In the genomic region with DNA sequence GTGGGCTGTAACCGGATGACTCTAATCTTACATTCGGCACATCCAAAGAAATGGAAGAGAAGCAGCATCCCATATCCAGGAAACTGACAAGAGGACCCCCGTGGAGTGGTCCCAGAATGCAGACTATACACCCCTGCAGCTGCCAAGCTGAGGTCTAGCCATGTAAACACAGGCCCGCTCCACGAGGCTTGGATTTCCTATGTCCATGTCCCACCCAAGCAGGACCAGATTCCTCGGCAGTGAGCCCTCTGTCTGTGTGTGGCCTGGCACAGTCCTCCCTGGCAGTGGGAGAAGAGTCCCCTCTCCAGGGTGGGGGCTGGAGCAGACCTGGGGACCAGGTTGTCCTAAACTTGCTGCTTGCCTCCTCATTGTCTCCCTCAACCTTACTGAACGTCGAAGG, we compare ENCODE assay signal across 21 mouse cellular contexts.
DNase-seq lines count a peak whose midpoint lies in the region; ATAC-seq and TF ChIP-seq lines count a peak whose summit lies in the region.
"Had no signal": no experiment of that assay in that cellular context is flagged by ENCODE, and none has a peak within 500 bp of the region (broad histone marks: within the 10 kb centered on the region; RNA-seq: fewer than 3 reads in every experiment).

No protein-coding gene starts in this region.

- peaks cover 9% of the 10 kb centered on the region; the same call in 1 of the 2 replicates for H3K4me1 ChIP-seq in hindbrain, embryonic 15.5 days (replicated peaks)
- peaks cover 15% of the 10 kb centered on the region for H3K4me1 ChIP-seq in hindbrain, embryonic 13.5 days (replicated peaks)
- no peaks in the 10 kb centered on the region for H3K4me1 ChIP-seq in lung, postnatal 0 days (ENCODE audit: insufficient read depth, low read depth, low read length)
- peaks cover 18% of the 10 kb centered on the region for H3K4me1 ChIP-seq in intestine, embryonic 15.5 days (replicated peaks)
- peaks cover 19% of the 10 kb centered on the region for H3K4me1 ChIP-seq in stomach, embryonic 16.5 days (ENCODE audit: control insufficient read depth, insufficient read depth, low read length)
- peaks cover 35% of the 10 kb centered on the region for H3K4me1 ChIP-seq in kidney, embryonic 16.5 days (ENCODE audit: insufficient read depth, low read length)

- no peak overlapping the region for H3K4me2 ChIP-seq in hindbrain, embryonic 15.5 days
- no peak overlapping the region for H3K4me2 ChIP-seq in hindbrain, embryonic 13.5 days
- no peak overlapping the region for H3K4me2 ChIP-seq in lung, postnatal 0 days (replicated peaks; ENCODE audit: low read depth, low read length)
- H3K4me2 ChIP-seq in intestine, embryonic 15.5 days (replicated peaks), result no peak overlapping the region
- H3K4me2 ChIP-seq in stomach, embryonic 16.5 days (ENCODE audit: low read depth, low read length), result no peak overlapping the region
- no peak overlapping the region for H3K4me2 ChIP-seq in kidney, embryonic 16.5 days (replicated peaks; ENCODE audit: low read depth, low read length)
- H3K4me2 ChIP-seq: heart, embryonic 15.5 days; limb, embryonic 13.5 days; liver, embryonic 12.5 days; midbrain, embryonic 11.5 days had no signal

- TF ChIP-seq CTCF in lung, postnatal 0 days (IDR thresholded peaks at IDR 0.05), result no peak

- no peak for DNase-seq in lung, postnatal 0 days (ENCODE audit: low spot score)
- DNase-seq in lung, postnatal 25 days (ENCODE audit: low spot score), result no peak
- DNase-seq in frontal cortex, adult 2 months (ENCODE audit: extremely low spot score in 1 of 2, low spot score in 1 of 2), result no peak
- DNase-seq: adrenal gland, postnatal 25 days; cerebellum, adult 9-10 months; gastrocnemius, adult 2 months; heart, postnatal 36 days; kidney, adult 2 months; kidney, postnatal 25 days; thymus, postnatal 25 days had no signal

- no peaks in the 10 kb centered on the region for H3K9me3 ChIP-seq in hindbrain, embryonic 15.5 days
- H3K9me3 ChIP-seq in hindbrain, embryonic 13.5 days, result no peaks in the 10 kb centered on the region
- no peaks in the 10 kb centered on the region for H3K9me3 ChIP-seq in lung, postnatal 0 days (ENCODE audit: low read length)
- no peaks in the 10 kb centered on the region for H3K9me3 ChIP-seq in intestine, embryonic 15.5 days
- no peaks in the 10 kb centered on the region for H3K9me3 ChIP-seq in stomach, embryonic 16.5 days (replicated peaks; ENCODE audit: control insufficient read depth, low read length)
- no peaks in the 10 kb centered on the region for H3K9me3 ChIP-seq in kidney, embryonic 16.5 days (ENCODE audit: low read length)
- H3K9me3 ChIP-seq: heart, embryonic 15.5 days; limb, embryonic 13.5 days; liver, embryonic 12.5 days had no signal

- no peaks in the 10 kb centered on the region for H3K27me3 ChIP-seq in hindbrain, embryonic 15.5 days
- 0 out of 2 replicates have a peak, but pooled peaks cover 9% of the 10 kb centered on the region for H3K27me3 ChIP-seq in hindbrain, embryonic 13.5 days
- H3K27me3 ChIP-seq in lung, postnatal 0 days (replicated peaks; ENCODE audit: insufficient read depth, low read length), result no peaks in the 10 kb centered on the region
- H3K27me3 ChIP-seq in intestine, embryonic 15.5 days (replicated peaks), result no peaks in the 10 kb centered on the region
- no peaks in the 10 kb centered on the region for H3K27me3 ChIP-seq in stomach, embryonic 16.5 days (ENCODE audit: control insufficient read depth, insufficient read depth, low read length)
- no peaks in the 10 kb centered on the region for H3K27me3 ChIP-seq in kidney, embryonic 16.5 days (ENCODE audit: insufficient read depth, low read length)
- H3K27me3 ChIP-seq: heart, embryonic 15.5 days; limb, embryonic 13.5 days; liver, embryonic 12.5 days had no signal

- TF ChIP-seq EP300 in lung, postnatal 0 days (IDR thresholded peaks at IDR 0.05), result no peak

- WGBS in hindbrain, embryonic 15.5 days, result 76% methylated on average over 8 of the region's 8 CpGs
- 73% methylated on average over 8 of the region's 8 CpGs for WGBS in hindbrain, embryonic 13.5 days
- WGBS in lung, postnatal 0 days, result 62% methylated on average over 8 of the region's 8 CpGs
- 53% methylated on average over 8 of the region's 8 CpGs for WGBS in intestine, embryonic 15.5 days
- 45% methylated on average over 8 of the region's 8 CpGs for WGBS in stomach, embryonic 16.5 days
- 49% methylated on average over 8 of the region's 8 CpGs for whole genome bisulfite sequencing in kidney, embryonic 16.5 days

- no peak overlapping the region for H3K27ac ChIP-seq in hindbrain, embryonic 15.5 days (replicated peaks)
- no peak overlapping the region for H3K27ac ChIP-seq in hindbrain, embryonic 13.5 days
- no peak overlapping the region for H3K27ac ChIP-seq in lung, postnatal 0 days (ENCODE audit: low read length)
- H3K27ac ChIP-seq in intestine, embryonic 15.5 days, result peak overlapping the region; percentile 19
- peak overlapping the region; percentile 79 for H3K27ac ChIP-seq in stomach, embryonic 16.5 days (ENCODE audit: low read length)
- no peak overlapping the region for H3K27ac ChIP-seq in kidney, embryonic 16.5 days (ENCODE audit: low read length)
- H3K27ac ChIP-seq: hindbrain, postnatal 0 days; layer of hippocampus, adult 2 months; liver, embryonic 12.5 days had no signal

- peak; percentile 38; the same call in 1 of the 2 replicates for ATAC-seq in hindbrain, embryonic 15.5 days (ENCODE audit: low FRiP score, low read depth)
- ATAC-seq in hindbrain, embryonic 13.5 days (ENCODE audit: low FRiP score), result no peak
- peak; percentile 20; the same call in 1 of the 2 replicates for ATAC-seq in lung, postnatal 0 days
- peak; percentile 25; the same call in 1 of the 2 replicates for ATAC-seq in intestine, embryonic 15.5 days
- peak; percentile 59; the same call in 1 of the 2 replicates for ATAC-seq in stomach, embryonic 16.5 days (ENCODE audit: insufficient read depth, low FRiP score)
- no peak for ATAC-seq in kidney, embryonic 16.5 days (ENCODE audit: low FRiP score, low TSS enrichment)
- ATAC-seq: hindbrain, postnatal 0 days; liver, embryonic 12.5 days had no signal

- H3K4me3 ChIP-seq in hindbrain, embryonic 15.5 days, result no peak overlapping the region
- H3K4me3 ChIP-seq in hindbrain, embryonic 13.5 days, result no peak overlapping the region
- H3K4me3 ChIP-seq in lung, postnatal 0 days (ENCODE audit: low read depth, low read length), result no peak overlapping the region
- no peak overlapping the region for H3K4me3 ChIP-seq in intestine, embryonic 15.5 days (replicated peaks)
- no peak overlapping the region for H3K4me3 ChIP-seq in stomach, embryonic 16.5 days (replicated peaks; ENCODE audit: low read length)
- H3K4me3 ChIP-seq in kidney, embryonic 16.5 days (ENCODE audit: low read length), result no peak overlapping the region
- H3K4me3 ChIP-seq: gastrocnemius, adult 2 months; heart, embryonic 15.5 days; layer of hippocampus, adult 2 months; limb, embryonic 13.5 days; liver, embryonic 12.5 days had no signal

- H3K36me3 ChIP-seq in hindbrain, embryonic 15.5 days, result no peaks in the 10 kb centered on the region
- H3K36me3 ChIP-seq in hindbrain, embryonic 13.5 days, result no peaks in the 10 kb centered on the region
- no peaks in the 10 kb centered on the region for H3K36me3 ChIP-seq in lung, postnatal 0 days (ENCODE audit: insufficient read depth, low read length)
- H3K36me3 ChIP-seq in intestine, embryonic 15.5 days, result no peaks in the 10 kb centered on the region
- no peaks in the 10 kb centered on the region for H3K36me3 ChIP-seq in stomach, embryonic 16.5 days (ENCODE audit: control insufficient read depth, insufficient read depth, low read length)
- no peaks in the 10 kb centered on the region for H3K36me3 ChIP-seq in kidney, embryonic 16.5 days (ENCODE audit: insufficient read depth, low read length)
- H3K36me3 ChIP-seq: heart, embryonic 15.5 days; limb, embryonic 13.5 days; liver, embryonic 12.5 days had no signal

- H3K9ac ChIP-seq in hindbrain, embryonic 15.5 days, result no peak overlapping the region
- H3K9ac ChIP-seq in hindbrain, embryonic 13.5 days, result no peak overlapping the region
- H3K9ac ChIP-seq in lung, postnatal 0 days (replicated peaks; ENCODE audit: low read depth), result no peak overlapping the region
- no peak overlapping the region for H3K9ac ChIP-seq in intestine, embryonic 15.5 days
- no peak overlapping the region for H3K9ac ChIP-seq in stomach, embryonic 16.5 days (ENCODE audit: low read length)
- H3K9ac ChIP-seq in kidney, embryonic 16.5 days (replicated peaks; ENCODE audit: low read length), result no peak overlapping the region
- H3K9ac ChIP-seq: heart, embryonic 15.5 days; limb, embryonic 13.5 days; liver, embryonic 12.5 days had no signal

Comparison
In these comparisons a context has a peak if more than half of its experiments do, and no peak if none do; other contexts are left out.
1. ATAC-seq: peak in hindbrain, embryonic 15.5 days (single experiment), lung, postnatal 0 days (single experiment), intestine, embryonic 15.5 days (single experiment) and stomach, embryonic 16.5 days (single experiment); none in hindbrain, embryonic 13.5 days (single experiment) and kidney, embryonic 16.5 days (single experiment).
2. H3K27ac ChIP-seq: peak in intestine, embryonic 15.5 days (single experiment) and stomach, embryonic 16.5 days (single experiment); none in hindbrain, embryonic 15.5 days (single experiment), hindbrain, embryonic 13.5 days (single experiment), lung, postnatal 0 days (single experiment) and kidney, embryonic 16.5 days (single experiment).